Mouse (Mus musculus) heart, adult 2 months (tissue): ENCODE results near the gene Cpne9. TPM values are rescaled to one million over a fixed set of nuclear protein-coding genes. Genes with fewer than 3 reads are reported as not detected.

Experiments used
- DNase-seq, 2 experiments: peaks; one replicate each; pipeline ENCODE4 v3.0.0; 2021
- H3K27ac ChIP-seq: fragments of 200-600 bp; 2 replicates; pipeline ENCODE4 v1.8.1; 2022
- H3K27me3 ChIP-seq: fragments of 200-500 bp; 2 replicates; pipeline ENCODE4 v1.6.1; 2012; ENCODE audit warnings: mild to moderate bottlenecking, low read length, inconsistent platforms, mixed read lengths; ENCODE audit not compliant: control insufficient read depth, insufficient read depth
- H3K36me3 ChIP-seq: fragments of 200-500 bp; 2 replicates; pipeline ENCODE4 v1.6.1; 2012; ENCODE audit warnings: low read length, inconsistent platforms; ENCODE audit not compliant: control insufficient read depth, insufficient read depth
- H3K4me1 ChIP-seq: fragments of 200-500 bp; 2 replicates; pipeline ENCODE4 v1.6.1; 2011; ENCODE audit warnings: low read length; ENCODE audit not compliant: control insufficient read depth, insufficient read depth
- H3K4me3 ChIP-seq: fragments of 200-600 bp; 2 replicates; pipeline ENCODE4 v1.8.1; 2022
- H3K79me2 ChIP-seq: fragments of 200-500 bp; replicated peaks from 2 replicates; pipeline ENCODE4 v1.6.1; 2012; ENCODE audit warnings: mild to moderate bottlenecking, inconsistent platforms, low read length, moderate library complexity, mixed read lengths; ENCODE audit not compliant: control insufficient read depth, insufficient read depth
- H3K9ac ChIP-seq: fragments of 200-500 bp; 2 replicates; pipeline ENCODE4 v1.6.1; 2012; ENCODE audit warnings: low read depth, mild to moderate bottlenecking, control low read depth, inconsistent platforms, low read length, mixed read lengths
- CTCF ChIP-seq: fragments of 200-600 bp; IDR thresholded peaks from 2 replicates; pipeline ENCODE4 v1.8.1; 2022; ENCODE audit warnings: antibody characterized with exemption, mild to moderate bottlenecking, moderate library complexity
- EP300 ChIP-seq: fragments of 200-500 bp; IDR thresholded peaks from 2 replicates; pipeline ENCODE4 v1.6.1; 2011; ENCODE audit warnings: low read depth, low read length, control low read depth; ENCODE audit not compliant: insufficient read depth
- POLR2A ChIP-seq: fragments of 200-500 bp; IDR thresholded peaks from 2 replicates; pipeline ENCODE4 v1.6.1; 2011; ENCODE audit warnings: mild to moderate bottlenecking, low read depth, low read length, control low read depth; ENCODE audit not compliant: insufficient read depth
- WGBS: fragments of 180-500 bp; shearing (Covaris S2); methylation state at CpG from one replicate; pipeline ENCODE4 v1.1.7; 2018; 5-methylcytosine and 5-hydroxymethylcytosine counted together
- intact Hi-C: fragments of 180-260 bp; cut with DNase I; formaldehyde crosslinking; loops from one replicate; pipeline ENCODE4 v1.15.1; 2025
- polyA plus RNA-seq: library from polyadenylated mRNA; depleted of rRNA; stranded (reverse); fragments of >200 nt; gene quantifications from 2 replicates; pipeline ENCODE4 v1.2.3, GENCODE M21; 2012
- total RNA-seq, 2 experiments: library from RNA; stranded (reverse); gene quantifications; 2 replicates each; pipeline ENCODE4 v1.2.3; 2021

Cpne9 gene
- total and polyA plus RNA-seq, 3 experiments = 0.02 to 0.09 TPM; not detected in 1

GRCm38 (mm10) chr6:113266996-113267655 lies 15.0 kb upstream of the Cpne9 start:
- intact Hi-C loops = no loop called here
- H3K27me3 ChIP-seq = no peaks in the 10 kb centered on the region
- H3K27ac ChIP-seq = no peak overlapping the region
- no peak for DNase-seq
- no peak overlapping the region for H3K4me3 ChIP-seq
- H3K79me2 ChIP-seq = no peaks in the 10 kb centered on the region
- H3K36me3 ChIP-seq = no peaks in the 10 kb centered on the region
- no peaks in the 10 kb centered on the region for H3K4me1 ChIP-seq
- no peak overlapping the region for H3K9ac ChIP-seq
- WGBS = 85% methylated on average over 7 of the region's 7 CpGs
- TF ChIP-seq POLR2A (no peak), EP300 (no peak), CTCF (no peak)

- H3K4me1 ChIP-seq = no peaks in the 10 kb centered on the region
- H3K27me3 ChIP-seq = no peaks in the 10 kb centered on the region
- H3K36me3 ChIP-seq = no peaks in the 10 kb centered on the region
- intact Hi-C loops = no loop called here
- no peak for DNase-seq
- TF ChIP-seq EP300 (no peak), POLR2A (no peak), CTCF (no peak)
- no peaks in the 10 kb centered on the region for H3K79me2 ChIP-seq
- H3K9ac ChIP-seq = no peak overlapping the region
- H3K4me3 ChIP-seq = no peak overlapping the region
- WGBS = 87% methylated on average over 1 of the region's 1 CpGs
- no peak overlapping the region for H3K27ac ChIP-seq
Measured at GRCm38 (mm10) chr6:113267988-113268387, 14.1 kb upstream of the Cpne9 start.

GRCm38 (mm10) chr6:113272365-113272764 lies 9.7 kb upstream of the Cpne9 start:
- DNase-seq = no peak
- intact Hi-C loops = no loop called here
- Histone ChIP-seq H3K27me3 (no peaks in the 10 kb centered on the region), H3K79me2 (no peaks in the 10 kb centered on the region), H3K4me3 (no peak overlapping the region), H3K27ac (no peak overlapping the region), H3K36me3 (no peaks in the 10 kb centered on the region), H3K4me1 (no peaks in the 10 kb centered on the region), H3K9ac (no peak overlapping the region)
- 88% methylated on average over 3 of the region's 3 CpGs for WGBS
- TF ChIP-seq CTCF = no peak
- TF ChIP-seq POLR2A = no peak
- TF ChIP-seq EP300 = no peak

- no peak overlapping the region for H3K4me3 ChIP-seq
- H3K27me3 ChIP-seq = no peaks in the 10 kb centered on the region
- H3K79me2 ChIP-seq = no peaks in the 10 kb centered on the region
- no peaks in the 10 kb centered on the region for H3K36me3 ChIP-seq
- no peak for DNase-seq
- no peaks in the 10 kb centered on the region for H3K4me1 ChIP-seq
- no peak overlapping the region for H3K9ac ChIP-seq
- H3K27ac ChIP-seq = no peak overlapping the region
- WGBS = 72% methylated on average over 4 of the region's 4 CpGs
- TF ChIP-seq POLR2A = no peak
- TF ChIP-seq CTCF = no peak
- no peak for TF ChIP-seq EP300
- intact Hi-C loops = no loop called here
Measured at GRCm38 (mm10) chr6:113276846-113277245, 5.3 kb upstream of the Cpne9 start.

GRCm38 (mm10) chr6:113281676-113282075 lies 431 bp upstream of the Cpne9 start:
- WGBS = 69% methylated on average over 6 of the region's 6 CpGs
- intact Hi-C loops = no loop called here

GRCm38 (mm10) chr6:113282969-113283368 lies 862 bp downstream of the Cpne9 start:
- Histone ChIP-seq H3K9ac (no peak overlapping the region), H3K27me3 (peaks cover 9% of the 10 kb centered on the region), H3K27ac (no peak overlapping the region), H3K79me2 (no peaks in the 10 kb centered on the region), H3K4me3 (no peak overlapping the region), H3K36me3 (no peaks in the 10 kb centered on the region), H3K4me1 (no peaks in the 10 kb centered on the region)
- no peak for TF ChIP-seq EP300
- no peak for TF ChIP-seq POLR2A
- no peak for TF ChIP-seq CTCF
- 1% methylated on average over 22 of the region's 22 CpGs for WGBS
- no peak for DNase-seq
- intact Hi-C loops = no loop called here

More at GRCm38 (mm10) chr6:113281676-113282075, 431 bp upstream of the Cpne9 start:
- no peak overlapping the region for H3K4me3 ChIP-seq
- peaks cover 9% of the 10 kb centered on the region for H3K27me3 ChIP-seq
- H3K4me1 ChIP-seq = no peaks in the 10 kb centered on the region
- H3K79me2 ChIP-seq = no peaks in the 10 kb centered on the region
- no peak overlapping the region for H3K9ac ChIP-seq
- DNase-seq = no peak
- H3K27ac ChIP-seq = no peak overlapping the region
- TF ChIP-seq POLR2A (no peak), CTCF (no peak), EP300 (no peak)
- no peaks in the 10 kb centered on the region for H3K36me3 ChIP-seq

- WGBS = 12% methylated on average over 6 of the region's 6 CpGs
- Histone ChIP-seq H3K4me3 (no peak overlapping the region), H3K4me1 (no peaks in the 10 kb centered on the region), H3K9ac (no peak overlapping the region), H3K79me2 (no peaks in the 10 kb centered on the region), H3K27ac (no peak overlapping the region), H3K27me3 (peaks cover 9% of the 10 kb centered on the region), H3K36me3 (no peaks in the 10 kb centered on the region)
- intact Hi-C loops = no loop called here
- TF ChIP-seq POLR2A = no peak
- TF ChIP-seq EP300 = no peak
- no peak for TF ChIP-seq CTCF
- no peak for DNase-seq
Measured at GRCm38 (mm10) chr6:113283500-113283899, 1.4 kb downstream of the Cpne9 start.
